Mouse (Mus musculus): Measurements from ENCODE around the gene Adam22. TPM values are rescaled to one million over a fixed set of nuclear protein-coding genes. Genes with fewer than 3 reads are reported as not detected.

The Adam22 gene
- polyA plus RNA-seq, 1 experiment from 2014 or later, result 5.6 TPM

DNA sequence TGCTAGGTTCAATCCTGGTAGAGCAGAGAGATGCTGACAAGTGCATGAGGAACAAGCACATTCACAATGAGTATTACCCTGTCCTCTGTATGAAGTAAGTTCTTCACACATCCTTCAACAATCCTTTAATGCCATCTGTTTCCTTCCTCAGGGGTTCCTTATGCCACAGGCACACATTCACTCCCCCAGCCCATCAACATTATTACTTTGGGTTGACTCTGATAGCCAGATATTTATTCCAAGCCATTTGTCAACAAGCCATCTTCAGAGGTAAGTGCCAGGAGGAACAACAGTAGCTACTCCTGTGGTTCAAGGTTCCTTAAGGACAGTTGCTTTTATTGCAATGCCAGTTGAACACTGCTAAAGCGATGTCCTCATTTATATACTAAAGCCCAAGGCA is 216.3 kb downstream of the Adam22 start:
- 93% methylated on average over 1 of the region's 1 CpGs for WGBS (ENCODE audit: missing documents)
- Histone ChIP-seq H3K36me3 (ENCODE audit: inconsistent target) (no peaks in the 10 kb centered on the region), H3K79me2 (ENCODE audit: inconsistent target) (no peaks in the 10 kb centered on the region), H3K4me3 (ENCODE audit: inconsistent target) (no peak overlapping the region), H3K27ac (no peak overlapping the region)

- Histone ChIP-seq H3K4me3 (ENCODE audit: inconsistent target) (no peak overlapping the region), H3K36me3 (ENCODE audit: inconsistent target) (no peaks in the 10 kb centered on the region), H3K79me2 (ENCODE audit: inconsistent target) (no peaks in the 10 kb centered on the region), H3K27ac (no peak overlapping the region)
- WGBS (ENCODE audit: missing documents), result 100% methylated on average over 2 of the region's 2 CpGs
Measured at GRCm38 (mm10) chr5:8146146-8146545, 221.8 kb downstream of the Adam22 start.

DNA sequence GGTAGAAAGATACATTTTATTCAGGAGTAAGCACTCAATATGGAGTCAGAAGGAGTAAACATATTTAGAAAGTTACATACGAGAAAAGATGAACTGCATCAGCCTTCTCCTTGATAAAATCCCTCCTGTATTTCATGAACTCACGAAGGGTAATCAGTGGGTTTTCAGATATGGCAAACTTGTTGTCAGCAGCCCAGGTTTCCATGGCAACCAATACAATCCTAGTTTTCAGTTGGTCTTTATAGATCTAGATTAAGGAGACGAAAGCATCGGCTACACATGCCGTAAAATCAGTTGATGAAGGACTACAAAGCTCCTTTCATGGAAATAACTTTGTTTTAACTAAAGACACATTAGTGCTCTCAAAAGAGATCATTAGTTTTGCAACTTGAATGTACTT is 222.5 kb downstream of the Adam22 start:
- WGBS (ENCODE audit: missing documents), result 97% methylated on average over 5 of the region's 5 CpGs
- Histone ChIP-seq H3K36me3 (ENCODE audit: inconsistent target) (no peaks in the 10 kb centered on the region), H3K27ac (no peak overlapping the region), H3K79me2 (ENCODE audit: inconsistent target) (no peaks in the 10 kb centered on the region), H3K4me3 (ENCODE audit: inconsistent target) (no peak overlapping the region)

DNA sequence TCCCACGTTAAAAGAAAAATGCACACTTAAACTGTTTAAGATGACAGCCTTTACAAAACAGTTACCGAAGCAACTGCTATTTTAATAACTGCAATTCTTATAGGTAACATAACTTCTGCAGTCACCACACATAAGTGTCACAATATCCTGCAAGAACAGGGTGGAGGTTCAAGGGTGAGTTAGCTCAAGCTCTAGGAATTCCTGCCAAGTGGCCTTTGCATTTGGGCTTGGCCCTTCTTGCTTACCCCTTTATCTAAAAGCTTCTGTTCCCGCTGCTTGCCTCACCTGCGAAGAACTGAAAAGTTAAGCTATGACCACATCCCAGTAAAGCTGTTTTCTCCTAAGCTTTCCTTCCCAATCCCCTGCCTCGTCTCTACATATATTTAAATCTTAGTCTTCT is 235.4 kb downstream of the Adam22 start:
- Histone ChIP-seq H3K36me3 (ENCODE audit: inconsistent target) (no peaks in the 10 kb centered on the region), H3K4me3 (ENCODE audit: inconsistent target) (no peak overlapping the region), H3K79me2 (ENCODE audit: inconsistent target) (no peaks in the 10 kb centered on the region), H3K27ac (no peak overlapping the region)
- WGBS (ENCODE audit: missing documents), result 84% methylated on average over 5 of the region's 5 CpGs

- 99% methylated on average over 8 of the region's 8 CpGs for WGBS (ENCODE audit: missing documents)
- no peaks in the 10 kb centered on the region for H3K36me3 ChIP-seq (ENCODE audit: inconsistent target)
Measured at GRCm38 (mm10) chr5:8131918-8132317, 236.0 kb downstream of the Adam22 start.

DNA sequence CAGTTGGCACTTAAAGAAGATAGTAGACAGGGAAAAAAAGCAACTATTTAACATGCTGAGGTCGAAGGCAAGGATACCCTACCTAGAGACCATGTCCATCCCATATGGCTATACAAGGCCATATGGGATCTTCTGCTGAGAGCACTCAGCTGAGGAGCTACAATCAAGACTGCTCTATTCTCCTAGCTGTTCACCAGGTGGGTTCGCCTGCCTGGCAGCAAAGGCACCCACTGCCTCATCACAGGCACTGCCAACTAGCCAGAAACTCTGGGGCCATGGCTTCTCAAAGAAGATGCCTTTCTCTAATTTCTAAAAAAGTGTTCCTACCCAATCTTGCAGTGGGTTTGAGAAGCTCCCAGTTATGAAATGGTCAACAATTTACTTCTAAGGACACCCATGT is 238.2 kb downstream of the Adam22 start:
- no peak overlapping the region for H3K4me3 ChIP-seq (ENCODE audit: inconsistent target)
- no peaks in the 10 kb centered on the region for H3K36me3 ChIP-seq (ENCODE audit: inconsistent target)
- H3K79me2 ChIP-seq (ENCODE audit: inconsistent target), result no peaks in the 10 kb centered on the region
- H3K27ac ChIP-seq, result no peak overlapping the region
- 100% methylated on average over 2 of the region's 2 CpGs for WGBS (ENCODE audit: missing documents)

More at GRCm38 (mm10) chr5:8131918-8132317, 236.0 kb downstream of the Adam22 start:
- Histone ChIP-seq H3K79me2 (ENCODE audit: inconsistent target) (no peaks in the 10 kb centered on the region), H3K27ac (no peak overlapping the region), H3K4me3 (ENCODE audit: inconsistent target) (no peak overlapping the region)

DNA sequence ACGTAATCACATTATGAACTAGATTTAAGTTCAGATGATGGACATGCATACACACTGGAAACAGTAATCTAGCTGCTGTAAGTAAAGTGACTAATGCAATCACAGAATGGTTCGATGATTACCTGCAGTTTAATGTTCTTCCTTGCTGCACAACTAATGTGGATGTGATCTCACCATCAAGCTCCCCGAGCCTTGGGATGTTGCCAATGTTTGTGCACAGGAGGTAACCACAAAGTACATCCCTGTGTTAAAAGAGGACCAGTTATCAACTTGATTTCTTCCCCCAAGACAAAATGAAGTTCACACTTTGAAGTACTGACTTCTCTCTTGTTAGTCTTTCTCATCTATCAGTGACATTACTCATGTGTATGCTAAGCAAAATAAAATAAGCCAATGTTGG is 247.0 kb downstream of the Adam22 start:
- WGBS (ENCODE audit: missing documents), result 79% methylated on average over 3 of the region's 3 CpGs
- Histone ChIP-seq H3K27ac (no peak overlapping the region), H3K36me3 (ENCODE audit: inconsistent target) (no peaks in the 10 kb centered on the region), H3K79me2 (ENCODE audit: inconsistent target) (no peaks in the 10 kb centered on the region), H3K4me3 (ENCODE audit: inconsistent target) (no peak overlapping the region)

DNA sequence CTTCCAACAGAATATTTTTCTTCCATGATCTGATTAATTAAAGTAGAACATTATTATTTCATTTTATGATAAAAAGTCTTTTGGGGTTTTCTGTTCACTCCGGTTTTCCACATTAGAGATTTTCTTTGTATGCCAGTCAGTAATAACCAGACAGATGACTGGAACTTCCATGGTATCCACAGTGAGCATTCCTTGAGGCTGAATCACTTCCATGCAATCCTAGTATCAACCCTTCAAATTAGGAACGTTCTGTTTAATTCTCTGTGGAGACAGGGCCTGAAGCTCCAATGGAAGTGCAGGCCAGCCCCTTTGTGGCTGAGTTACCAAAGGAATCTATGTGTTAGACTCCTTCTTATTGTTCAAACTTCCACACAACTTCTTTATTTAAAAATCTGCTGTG is 247.9 kb downstream of the Adam22 start:
- Histone ChIP-seq H3K79me2 (ENCODE audit: inconsistent target) (no peaks in the 10 kb centered on the region), H3K27ac (no peak overlapping the region), H3K36me3 (ENCODE audit: inconsistent target) (no peaks in the 10 kb centered on the region), H3K4me3 (ENCODE audit: inconsistent target) (no peak overlapping the region)
- WGBS (ENCODE audit: missing documents), result 91% methylated on average over 2 of the region's 2 CpGs

GRCm38 (mm10) chr5:8116561-8117168 is 251.3 kb downstream of the Adam22 start:
- Histone ChIP-seq H3K36me3 (ENCODE audit: inconsistent target) (no peaks in the 10 kb centered on the region), H3K4me3 (ENCODE audit: inconsistent target) (no peak overlapping the region), H3K79me2 (ENCODE audit: inconsistent target) (no peaks in the 10 kb centered on the region), H3K27ac (no peak overlapping the region)
- WGBS (ENCODE audit: missing documents), result 97% methylated on average over 5 of the region's 5 CpGs

DNA sequence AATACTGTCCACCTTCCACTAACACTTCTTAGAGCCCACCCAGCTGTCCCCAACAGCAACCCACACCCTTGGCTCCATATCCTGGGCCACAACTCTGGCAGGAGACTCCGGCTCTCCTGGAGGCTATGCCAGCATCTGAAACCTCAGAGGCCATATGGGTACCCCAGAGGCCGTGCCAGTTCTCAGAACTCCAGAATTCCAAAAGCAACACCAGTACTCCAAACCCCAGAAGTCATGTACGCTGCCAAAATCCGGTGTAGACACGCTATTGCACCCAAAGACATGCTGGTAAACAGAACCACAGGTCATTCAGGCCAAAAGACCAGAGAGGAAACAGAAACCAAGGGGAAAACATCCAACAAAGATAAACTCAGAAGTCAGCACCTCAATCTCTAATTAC is 255.7 kb downstream of the Adam22 start:
- 95% methylated on average over 5 of the region's 5 CpGs for WGBS (ENCODE audit: missing documents)
- H3K36me3 ChIP-seq (ENCODE audit: inconsistent target), result no peaks in the 10 kb centered on the region
- no peak overlapping the region for H3K4me3 ChIP-seq (ENCODE audit: inconsistent target)
- H3K79me2 ChIP-seq (ENCODE audit: inconsistent target), result no peaks in the 10 kb centered on the region
- no peak overlapping the region for H3K27ac ChIP-seq

- Histone ChIP-seq H3K79me2 (ENCODE audit: inconsistent target) (no peaks in the 10 kb centered on the region), H3K27ac (no peak overlapping the region), H3K4me3 (ENCODE audit: inconsistent target) (no peak overlapping the region), H3K36me3 (ENCODE audit: inconsistent target) (no peaks in the 10 kb centered on the region)
- 90% methylated on average over 3 of the region's 3 CpGs for whole genome bisulfite sequencing (ENCODE audit: missing documents)
Measured at GRCm38 (mm10) chr5:8111691-8112090, 256.3 kb downstream of the Adam22 start.

DNA sequence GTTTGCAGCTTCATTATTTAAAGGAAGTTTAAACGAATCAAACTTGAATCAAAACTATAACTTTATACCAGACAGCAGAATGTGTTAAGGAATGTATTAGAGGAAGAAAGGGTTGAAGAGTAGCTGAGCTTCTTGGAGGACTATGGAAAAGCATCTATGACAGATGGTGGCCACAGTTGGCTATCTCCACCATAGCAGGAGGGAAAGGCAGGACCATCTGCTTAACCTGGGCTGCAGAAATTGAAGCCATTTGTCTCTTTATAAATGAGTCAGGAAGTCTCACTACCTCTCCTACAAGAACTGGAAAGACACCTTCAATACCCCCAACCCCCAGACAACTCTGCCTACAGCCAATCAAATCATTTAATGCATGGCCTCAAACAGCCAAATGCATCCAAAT is 272.3 kb downstream of the Adam22 start:
- Histone ChIP-seq H3K4me3 (ENCODE audit: inconsistent target) (no peak overlapping the region), H3K36me3 (ENCODE audit: inconsistent target) (no peaks in the 10 kb centered on the region), H3K79me2 (ENCODE audit: inconsistent target) (no peaks in the 10 kb centered on the region), H3K27ac (no peak overlapping the region)
- 91% methylated on average over 1 of the region's 1 CpGs for WGBS (ENCODE audit: missing documents)

DNA sequence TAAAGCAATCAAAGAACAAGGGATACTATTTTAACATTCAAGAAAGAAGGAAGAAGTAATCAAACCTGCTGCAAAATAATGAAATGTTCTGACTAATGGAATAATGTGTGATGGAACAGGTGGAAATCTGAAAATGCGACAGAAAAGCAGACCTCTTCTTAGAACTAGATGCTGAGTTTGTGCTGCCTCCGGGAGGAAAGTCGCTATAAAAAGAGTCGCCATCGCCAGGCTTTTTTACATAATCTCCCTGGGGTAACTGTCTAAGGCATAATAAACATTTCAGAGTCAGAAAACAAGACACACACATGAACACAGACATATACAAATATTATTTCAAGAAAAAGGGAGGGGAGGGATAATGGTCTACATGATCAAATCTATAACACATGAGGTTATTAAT is 273.0 kb downstream of the Adam22 start:
- Histone ChIP-seq H3K36me3 (ENCODE audit: inconsistent target) (no peaks in the 10 kb centered on the region), H3K4me3 (ENCODE audit: inconsistent target) (no peak overlapping the region), H3K79me2 (ENCODE audit: inconsistent target) (no peaks in the 10 kb centered on the region), H3K27ac (no peak overlapping the region)
- 96% methylated on average over 5 of the region's 5 CpGs for WGBS (ENCODE audit: missing documents)

DNA sequence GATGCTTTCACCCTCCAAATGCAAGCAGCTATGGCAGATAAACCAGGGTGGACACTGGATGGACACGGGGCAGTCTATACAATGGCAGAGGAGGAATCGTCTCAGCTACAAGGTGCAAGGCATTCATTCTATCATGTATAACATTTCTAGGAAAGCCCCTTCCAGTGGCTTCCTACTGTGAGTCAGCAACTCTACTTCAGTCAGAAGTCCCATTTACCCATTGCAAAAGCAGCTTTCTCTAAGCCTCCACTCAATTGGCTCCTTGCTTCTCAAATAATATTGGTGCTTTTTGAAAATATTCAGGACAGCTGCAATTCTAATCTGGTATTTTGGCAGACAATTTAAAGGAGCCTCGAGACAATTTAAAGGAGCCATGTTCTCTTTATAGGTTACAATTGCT is 279.8 kb downstream of the Adam22 start:
- no peaks in the 10 kb centered on the region for H3K36me3 ChIP-seq (ENCODE audit: inconsistent target)
- 35% methylated on average over 3 of the region's 3 CpGs for WGBS (ENCODE audit: missing documents)
- no peaks in the 10 kb centered on the region for H3K79me2 ChIP-seq (ENCODE audit: inconsistent target)
- no peak overlapping the region for H3K27ac ChIP-seq
- H3K4me3 ChIP-seq (ENCODE audit: inconsistent target), result no peak overlapping the region

DNA sequence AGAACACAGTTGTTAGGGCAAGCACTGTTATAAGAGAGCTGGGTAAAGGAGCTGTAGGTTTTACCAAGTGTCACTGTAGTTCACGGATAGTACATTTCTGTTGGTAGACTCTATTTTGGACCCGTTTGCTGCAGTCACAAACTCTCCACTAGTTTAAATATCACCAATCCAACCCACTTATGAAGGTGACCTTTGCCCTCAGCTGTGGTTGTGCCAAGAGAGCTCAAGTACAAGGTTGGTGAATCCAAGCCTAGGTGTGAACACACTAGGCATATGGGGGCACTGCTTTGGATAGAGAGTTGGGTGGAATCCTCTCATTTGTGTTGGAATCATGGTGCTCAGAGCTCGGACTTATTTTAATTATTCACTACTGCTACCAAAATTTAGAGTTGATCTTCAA is 282.3 kb downstream of the Adam22 start:
- WGBS (ENCODE audit: missing documents), result 93% methylated on average over 3 of the region's 3 CpGs

GRCm38 (mm10) chr5:8082800-8083509 is 285.0 kb downstream of the Adam22 start:
- Histone ChIP-seq H3K27ac (no peak overlapping the region), H3K36me3 (ENCODE audit: inconsistent target) (no peaks in the 10 kb centered on the region), H3K4me3 (ENCODE audit: inconsistent target) (no peak overlapping the region), H3K79me2 (ENCODE audit: inconsistent target) (no peaks in the 10 kb centered on the region)
- WGBS (ENCODE audit: missing documents), result 74% methylated on average over 9 of the region's 20 CpGs

More for the DNA sequence above, 282.3 kb downstream of the Adam22 start:
- H3K4me3 ChIP-seq (ENCODE audit: inconsistent target), result no peak overlapping the region
- no peak overlapping the region for H3K27ac ChIP-seq
- H3K36me3 ChIP-seq (ENCODE audit: inconsistent target), result no peaks in the 10 kb centered on the region
- no peaks in the 10 kb centered on the region for H3K79me2 ChIP-seq (ENCODE audit: inconsistent target)
